Mouse (Mus musculus): ENCODE measurements around the gene Guca1b.
A peak's percentile ranks its signal among the peaks of the same experiment; 100 is the strongest.

The Guca1b gene

GRCm38 (mm10) chr17:47385145-47385544 is at the start of gene Guca1b:
Guca1b (plus strand) TSS chr17:47385393.
- DNase-seq (ENCODE audit: low read depth, low spot score): no peak

- DNase-seq (ENCODE audit: low read depth, low spot score): peak; percentile 71
Measured at GRCm38 (mm10) chr17:47343121-47343520, 42.1 kb upstream of the Guca1b start.

GRCm38 (mm10) chr17:47349721-47350319 is 35.4 kb upstream of the Guca1b start:
- peak; percentile 93 for DNase-seq (ENCODE audit: low read depth, low spot score)

GRCm38 (mm10) chr17:47359964-47360363 is 25.2 kb upstream of the Guca1b start:
- DNase-seq (ENCODE audit: low read depth, low spot score): peak; percentile 78

- no peak for DNase-seq (ENCODE audit: low read depth, low spot score)
Measured at GRCm38 (mm10) chr17:47361343-47361742, 23.9 kb upstream of the Guca1b start.

GRCm38 (mm10) chr17:47368401-47369086 is 16.6 kb upstream of the Guca1b start, which contains the start of gene Mrps10:
Mrps10 (plus strand) TSS chr17:47368887.
- DNase-seq (ENCODE audit: low read depth, low spot score): peak; percentile 96

- no peak for DNase-seq (ENCODE audit: low read depth, low spot score)
Measured at GRCm38 (mm10) chr17:47369087-47369443, 16.1 kb upstream of the Guca1b start.

GRCm38 (mm10) chr17:47371451-47371850 is 13.7 kb upstream of the Guca1b start:
- peak; percentile 87 for DNase-seq (ENCODE audit: low read depth, low spot score)

- DNase-seq (ENCODE audit: low read depth, low spot score): no peak
Measured at GRCm38 (mm10) chr17:47373991-47374390, 11.2 kb upstream of the Guca1b start.

GRCm38 (mm10) chr17:47376779-47377280 is 8.4 kb upstream of the Guca1b start:
- DNase-seq (ENCODE audit: low read depth, low spot score): no peak

- DNase-seq (ENCODE audit: low read depth, low spot score): peak; percentile 50
Measured at GRCm38 (mm10) chr17:47378133-47378532, 7.1 kb upstream of the Guca1b start.

GRCm38 (mm10) chr17:47381917-47382316 is 3.3 kb upstream of the Guca1b start:
- DNase-seq (ENCODE audit: low read depth, low spot score): no peak

- DNase-seq (ENCODE audit: low read depth, low spot score): no peak
Measured at GRCm38 (mm10) chr17:47383266-47383665, 1.9 kb upstream of the Guca1b start.

- DNase-seq (ENCODE audit: low read depth, low spot score): no peak
Measured at GRCm38 (mm10) chr17:47384064-47384463, 1.1 kb upstream of the Guca1b start.

- peak; percentile 73 for DNase-seq (ENCODE audit: low read depth, low spot score)
Measured at GRCm38 (mm10) chr17:47386649-47387048, 1.5 kb downstream of the Guca1b start.

GRCm38 (mm10) chr17:47394223-47394869 is 9.2 kb downstream of the Guca1b start:
- DNase-seq (ENCODE audit: low read depth, low spot score): no peak

- peak; percentile 94 for DNase-seq (ENCODE audit: low read depth, low spot score)
Measured at GRCm38 (mm10) chr17:47395376-47395913, 10.3 kb downstream of the Guca1b start.

- DNase-seq (ENCODE audit: low read depth, low spot score): no peak
Measured at GRCm38 (mm10) chr17:47399091-47399490, 13.9 kb downstream of the Guca1b start.

- no peak for DNase-seq (ENCODE audit: low read depth, low spot score)
Measured at GRCm38 (mm10) chr17:47400451-47400850, 15.3 kb downstream of the Guca1b start, which contains the start of gene Guca1a. Guca1a (minus strand) TSS chr17:47400584.

GRCm38 (mm10) chr17:47407717-47408557 is 22.7 kb downstream of the Guca1b start:
- DNase-seq (ENCODE audit: low read depth, low spot score): peak; percentile 79

GRCm38 (mm10) chr17:47408558-47408898 is 23.3 kb downstream of the Guca1b start:
- DNase-seq (ENCODE audit: low read depth, low spot score): peak; percentile 83
